Comparison of ENCODE assay signal across 13 mouse cellular contexts in the genomic region with DNA sequence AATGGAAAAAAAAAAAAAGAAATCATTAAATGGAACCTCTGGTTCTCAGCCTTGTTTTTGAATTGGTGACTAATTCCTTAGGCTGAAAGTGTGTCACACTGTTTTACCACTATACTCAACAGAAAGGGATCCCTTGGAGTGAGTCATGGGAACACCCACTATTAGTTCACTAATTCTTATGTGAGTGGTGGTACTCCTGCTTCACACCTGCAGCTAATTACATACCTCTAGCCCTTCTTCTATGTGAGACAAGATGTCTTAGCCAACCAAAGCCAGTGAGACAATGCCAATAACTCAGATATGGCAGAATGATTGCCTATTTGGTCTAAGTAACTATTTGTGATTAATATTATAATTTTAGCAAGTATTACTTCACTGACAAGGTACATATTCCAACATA.
"Had no signal": no experiment of that assay in that cellular context is flagged by ENCODE, and none has a peak within 500 bp of the region (broad histone marks: within the 10 kb centered on the region; RNA-seq: fewer than 3 reads in every experiment).

No protein-coding gene starts in this region.

- DNase-seq: lung, adult 18-20 months; lung, embryonic 14.5 days; lung, postnatal 10 days; lung, postnatal 4 days; midbrain, embryonic 14.5 days; right cerebral cortex, postnatal 14 days; thymus, adult 2 months; thymus, postnatal 36 days had no signal

- H3K9me3 ChIP-seq: midbrain, embryonic 10.5 days; midbrain, embryonic 12.5 days; neural tube, embryonic 12.5 days; stomach, embryonic 15.5 days had no signal

- H3K9ac ChIP-seq: lung, embryonic 14.5 days; midbrain, embryonic 12.5 days; neural tube, embryonic 12.5 days; stomach, embryonic 15.5 days had no signal

- H3K4me1 ChIP-seq: midbrain, embryonic 10.5 days; midbrain, embryonic 12.5 days; neural tube, embryonic 12.5 days; stomach, embryonic 15.5 days had no signal

- H3K27me3 ChIP-seq: midbrain, embryonic 12.5 days; neural tube, embryonic 12.5 days; stomach, embryonic 15.5 days had no signal

- H3K36me3 ChIP-seq: midbrain, embryonic 10.5 days; midbrain, embryonic 12.5 days; neural tube, embryonic 12.5 days; stomach, embryonic 15.5 days had no signal

- H3K4me3 ChIP-seq: midbrain, embryonic 10.5 days; midbrain, embryonic 12.5 days; neural tube, embryonic 12.5 days; stomach, embryonic 15.5 days had no signal

- H3K27ac ChIP-seq: midbrain, embryonic 10.5 days; midbrain, embryonic 12.5 days; neural tube, embryonic 12.5 days; stomach, embryonic 15.5 days; stomach, postnatal 0 days had no signal

- H3K4me2 ChIP-seq: lung, embryonic 14.5 days; midbrain, embryonic 12.5 days; neural tube, embryonic 12.5 days; stomach, embryonic 15.5 days had no signal
